Mouse (Mus musculus) heart, adult 2 months (tissue): Measurements from ENCODE around the gene Cd38. TPM values are rescaled to one million over a fixed set of nuclear protein-coding genes. Genes with fewer than 3 reads are reported as not detected.

Source experiments
- DNase-seq, 2 experiments: peaks; one replicate each; pipeline ENCODE4 v3.0.0; 2021
- H3K27ac ChIP-seq: fragments of 200-600 bp; 2 replicates; pipeline ENCODE4 v1.8.1; 2022
- H3K27me3 ChIP-seq: fragments of 200-500 bp; 2 replicates; pipeline ENCODE4 v1.6.1; 2012; ENCODE audit warnings: mild to moderate bottlenecking, low read length, inconsistent platforms, mixed read lengths; ENCODE audit not compliant: control insufficient read depth, insufficient read depth
- H3K36me3 ChIP-seq: fragments of 200-500 bp; 2 replicates; pipeline ENCODE4 v1.6.1; 2012; ENCODE audit warnings: low read length, inconsistent platforms; ENCODE audit not compliant: control insufficient read depth, insufficient read depth
- H3K4me1 ChIP-seq: fragments of 200-500 bp; 2 replicates; pipeline ENCODE4 v1.6.1; 2011; ENCODE audit warnings: low read length; ENCODE audit not compliant: control insufficient read depth, insufficient read depth
- H3K4me3 ChIP-seq: fragments of 200-600 bp; 2 replicates; pipeline ENCODE4 v1.8.1; 2022
- H3K79me2 ChIP-seq: fragments of 200-500 bp; replicated peaks from 2 replicates; pipeline ENCODE4 v1.6.1; 2012; ENCODE audit warnings: mild to moderate bottlenecking, inconsistent platforms, low read length, moderate library complexity, mixed read lengths; ENCODE audit not compliant: control insufficient read depth, insufficient read depth
- H3K9ac ChIP-seq: fragments of 200-500 bp; 2 replicates; pipeline ENCODE4 v1.6.1; 2012; ENCODE audit warnings: low read depth, mild to moderate bottlenecking, control low read depth, inconsistent platforms, low read length, mixed read lengths
- CTCF ChIP-seq: fragments of 200-600 bp; IDR thresholded peaks from 2 replicates; pipeline ENCODE4 v1.8.1; 2022; ENCODE audit warnings: antibody characterized with exemption, mild to moderate bottlenecking, moderate library complexity
- EP300 ChIP-seq: fragments of 200-500 bp; IDR thresholded peaks from 2 replicates; pipeline ENCODE4 v1.6.1; 2011; ENCODE audit warnings: low read depth, low read length, control low read depth; ENCODE audit not compliant: insufficient read depth
- POLR2A ChIP-seq: fragments of 200-500 bp; IDR thresholded peaks from 2 replicates; pipeline ENCODE4 v1.6.1; 2011; ENCODE audit warnings: mild to moderate bottlenecking, low read depth, low read length, control low read depth; ENCODE audit not compliant: insufficient read depth
- WGBS: fragments of 180-500 bp; shearing (Covaris S2); methylation state at CpG from one replicate; pipeline ENCODE4 v1.1.7; 2018; 5-methylcytosine and 5-hydroxymethylcytosine counted together
- intact Hi-C: fragments of 180-260 bp; cut with DNase I; formaldehyde crosslinking; loops from one replicate; pipeline ENCODE4 v1.15.1; 2025
- polyA plus RNA-seq: library from polyadenylated mRNA; depleted of rRNA; stranded (reverse); fragments of >200 nt; gene quantifications from 2 replicates; pipeline ENCODE4 v1.2.3, GENCODE M21; 2012
- total RNA-seq, 2 experiments: library from RNA; stranded (reverse); gene quantifications; 2 replicates each; pipeline ENCODE4 v1.2.3; 2021

Gene Cd38
- total and polyA plus RNA-seq, 3 experiments = 7.3 to 8.6 (median 7.5) TPM

- no peaks in the 10 kb centered on the region for H3K79me2 ChIP-seq
- DNase-seq = peak in 1 of 2 experiments; percentile 29
- no peaks in the 10 kb centered on the region for H3K36me3 ChIP-seq
- H3K27me3 ChIP-seq = no peaks in the 10 kb centered on the region
- no peak overlapping the region for H3K9ac ChIP-seq
- no peaks in the 10 kb centered on the region for H3K4me1 ChIP-seq
- 85% methylated on average over 3 of the region's 3 CpGs for WGBS
- intact Hi-C loops = no loop called here
- no peak overlapping the region for H3K27ac ChIP-seq
- no peak overlapping the region for H3K4me3 ChIP-seq
- TF ChIP-seq CTCF (no peak), POLR2A (no peak), EP300 (no peak)
Measured at GRCm38 (mm10) chr5:43824580-43824979, 43.8 kb upstream of the Cd38 start.

GRCm38 (mm10) chr5:43826883-43827282, 41.5 kb upstream of the Cd38 start:
- no peaks in the 10 kb centered on the region for H3K27me3 ChIP-seq
- TF ChIP-seq CTCF (no peak), EP300 (no peak), POLR2A (no peak)
- no peaks in the 10 kb centered on the region for H3K79me2 ChIP-seq
- DNase-seq = no peak
- 75% methylated on average over 2 of the region's 2 CpGs for WGBS
- H3K9ac ChIP-seq = no peak overlapping the region
- H3K27ac ChIP-seq = no peak overlapping the region
- no peaks in the 10 kb centered on the region for H3K4me1 ChIP-seq
- intact Hi-C loops = no loop called here
- H3K36me3 ChIP-seq = no peaks in the 10 kb centered on the region
- H3K4me3 ChIP-seq = no peak overlapping the region

GRCm38 (mm10) chr5:43827366-43827765, 41.0 kb upstream of the Cd38 start:
- no peaks in the 10 kb centered on the region for H3K79me2 ChIP-seq
- H3K27me3 ChIP-seq = no peaks in the 10 kb centered on the region
- TF ChIP-seq CTCF (no peak), POLR2A (no peak), EP300 (no peak)
- no peaks in the 10 kb centered on the region for H3K36me3 ChIP-seq
- intact Hi-C loops = no loop called here
- H3K9ac ChIP-seq = no peak overlapping the region
- no peak overlapping the region for H3K4me3 ChIP-seq
- H3K27ac ChIP-seq = no peak overlapping the region
- 84% methylated on average over 9 of the region's 9 CpGs for WGBS
- H3K4me1 ChIP-seq = no peaks in the 10 kb centered on the region
- no peak for DNase-seq

GRCm38 (mm10) chr5:43836590-43836989, 31.8 kb upstream of the Cd38 start:
- Histone ChIP-seq H3K27me3 (no peaks in the 10 kb centered on the region), H3K4me3 (no peak overlapping the region), H3K9ac (no peak overlapping the region), H3K27ac (no peak overlapping the region), H3K4me1 (no peaks in the 10 kb centered on the region), H3K36me3 (no peaks in the 10 kb centered on the region), H3K79me2 (no peaks in the 10 kb centered on the region)
- DNase-seq = no peak
- 78% methylated on average over 7 of the region's 7 CpGs for WGBS
- TF ChIP-seq POLR2A (no peak), CTCF (peak; percentile 22; the same call in 1 of the 2 replicates)
- intact Hi-C loops = loop anchor here (5.0 kb wide), 1 partner anchor 164 kb away; no protein-coding TSS in a partner anchor

GRCm38 (mm10) chr5:43837372-43837771, 31.0 kb upstream of the Cd38 start:
- Histone ChIP-seq H3K27ac (no peak overlapping the region), H3K4me1 (no peaks in the 10 kb centered on the region; the same call in 1 of the 2 replicates), H3K4me3 (no peak overlapping the region), H3K27me3 (no peaks in the 10 kb centered on the region), H3K36me3 (no peaks in the 10 kb centered on the region), H3K79me2 (no peaks in the 10 kb centered on the region), H3K9ac (no peak overlapping the region)
- WGBS = 39% methylated on average over 5 of the region's 5 CpGs
- DNase-seq = peak in 1 of 2 experiments; percentile 25
- TF ChIP-seq CTCF = peak; percentile 91
- no peak for TF ChIP-seq POLR2A
- TF ChIP-seq EP300 = no peak
- intact Hi-C loops = loop anchor here (5.0 kb wide), 1 partner anchor 165 kb away; no protein-coding TSS in a partner anchor

- WGBS = 8% methylated on average over 11 of the region's 11 CpGs
- TF ChIP-seq CTCF = peak; percentile 99; the same call in 1 of the 2 replicates
- TF ChIP-seq EP300 = no peak
- no peak for TF ChIP-seq POLR2A
- Histone ChIP-seq H3K4me1 (peaks cover 12% of the 10 kb centered on the region), H3K27me3 (no peaks in the 10 kb centered on the region), H3K36me3 (no peaks in the 10 kb centered on the region; the same call in 1 of the 2 replicates), H3K9ac (peak overlapping the region; percentile 53), H3K27ac (peak overlapping the region; percentile 75), H3K79me2 (no peaks in the 10 kb centered on the region), H3K4me3 (peak overlapping the region; percentile 45)
- DNase-seq = peak in 1 of 2 experiments; percentile 39
- intact Hi-C loops = loop anchor here (1.0 to 5.0 kb wide), 3 partner anchors 36 to 149 kb away; no protein-coding TSS in a partner anchor
Measured at GRCm38 (mm10) chr5:43841144-43842010, 27.0 kb upstream of the Cd38 start.
